Mouse (Mus musculus): ENCODE data around the gene Manbal. TPM values are rescaled to one million over a fixed set of nuclear protein-coding genes. Genes with fewer than 3 reads are reported as not detected.

Gene Manbal
- polyA plus RNA-seq, 1 experiment from 2014 or later = 38.2 TPM

DNA sequence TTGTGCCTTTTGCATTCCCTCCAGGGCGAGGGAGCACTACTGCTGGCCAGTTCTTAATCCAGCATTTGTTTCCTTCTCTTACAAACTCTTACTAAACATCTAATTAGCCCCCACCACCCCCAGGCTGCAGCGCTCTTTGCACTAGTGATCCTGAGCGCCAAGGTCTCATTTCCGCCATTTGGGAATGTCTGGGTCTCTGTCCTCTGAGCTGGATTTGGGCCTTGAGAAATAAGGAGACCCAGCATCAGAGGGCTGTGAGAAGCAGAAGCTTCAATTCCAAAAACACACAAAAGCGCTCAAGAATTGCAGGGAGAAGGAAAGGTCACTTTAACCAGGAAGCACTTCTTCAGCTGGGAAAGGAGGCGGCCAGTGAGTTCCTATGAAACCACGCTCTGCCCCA lies 27.9 kb upstream of the Manbal start:
- no peak for ATAC-seq (ENCODE audit: low FRiP score, low TSS enrichment)
- Histone ChIP-seq H3K4me2 (replicated peaks; ENCODE audit: low read depth, low read length) (no peak overlapping the region), H3K4me3 (ENCODE audit: low read length) (no peak overlapping the region), H3K36me3 (ENCODE audit: control insufficient read depth, insufficient read depth, low read length) (no peaks in the 10 kb centered on the region), H3K27ac (ENCODE audit: low read depth, low read length) (no peak overlapping the region), H3K9me3 (ENCODE audit: control insufficient read depth, low read length) (no peaks in the 10 kb centered on the region), H3K9ac (ENCODE audit: low read depth, low read length) (no peak overlapping the region), H3K4me1 (ENCODE audit: control insufficient read depth, insufficient read depth, low read length) (no peaks in the 10 kb centered on the region), H3K27me3 (ENCODE audit: control insufficient read depth, insufficient read depth, low read length) (no peaks in the 10 kb centered on the region)
- WGBS = 81% methylated on average over 7 of the region's 7 CpGs

DNA sequence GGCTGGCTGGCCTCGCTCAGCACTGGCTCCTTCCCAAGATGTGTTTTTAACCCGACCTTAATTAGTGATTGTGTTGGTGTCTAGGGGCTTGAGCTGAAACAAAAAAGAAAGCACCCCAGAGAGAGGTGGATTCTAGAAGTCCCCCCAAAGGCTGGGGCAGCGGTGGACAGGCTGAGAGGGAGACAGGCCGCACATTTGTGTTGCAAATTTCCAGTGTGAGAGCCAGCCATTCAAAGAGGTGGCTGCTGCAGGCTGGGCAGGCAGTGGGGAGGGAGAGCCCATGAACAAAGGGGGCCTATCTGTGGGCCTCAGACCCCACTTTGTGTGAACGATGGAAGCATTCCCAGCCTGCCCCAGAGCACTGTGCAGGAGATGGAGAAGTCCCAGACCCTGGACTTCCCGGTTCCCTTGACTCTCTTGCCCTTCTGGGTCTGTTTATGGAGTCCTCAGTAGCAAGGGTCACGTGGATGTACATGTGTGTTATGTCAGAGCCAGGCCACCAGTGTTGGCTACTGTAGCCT lies 27.1 kb upstream of the Manbal start:
- no peak for ATAC-seq (ENCODE audit: low FRiP score, low TSS enrichment)
- Histone ChIP-seq H3K4me2 (replicated peaks; ENCODE audit: low read depth, low read length) (no peak overlapping the region), H3K27ac (ENCODE audit: low read depth, low read length) (no peak overlapping the region), H3K9me3 (ENCODE audit: control insufficient read depth, low read length) (no peaks in the 10 kb centered on the region), H3K27me3 (ENCODE audit: control insufficient read depth, insufficient read depth, low read length) (no peaks in the 10 kb centered on the region), H3K36me3 (ENCODE audit: control insufficient read depth, insufficient read depth, low read length) (no peaks in the 10 kb centered on the region), H3K4me3 (ENCODE audit: low read length) (no peak overlapping the region), H3K9ac (ENCODE audit: low read depth, low read length) (no peak overlapping the region), H3K4me1 (ENCODE audit: control insufficient read depth, insufficient read depth, low read length) (no peaks in the 10 kb centered on the region)
- 40% methylated on average over 7 of the region's 7 CpGs for WGBS

- Histone ChIP-seq H3K9ac (ENCODE audit: low read depth, low read length) (no peak overlapping the region; the same call in 1 of the 2 replicates), H3K4me3 (ENCODE audit: low read length) (no peak overlapping the region), H3K4me2 (replicated peaks; ENCODE audit: low read depth, low read length) (no peak overlapping the region), H3K27me3 (ENCODE audit: control insufficient read depth, insufficient read depth, low read length) (no peaks in the 10 kb centered on the region), H3K9me3 (ENCODE audit: control insufficient read depth, low read length) (no peaks in the 10 kb centered on the region), H3K27ac (ENCODE audit: low read depth, low read length) (no peak overlapping the region), H3K4me1 (ENCODE audit: control insufficient read depth, insufficient read depth, low read length) (no peaks in the 10 kb centered on the region), H3K36me3 (ENCODE audit: control insufficient read depth, insufficient read depth, low read length) (no peaks in the 10 kb centered on the region)
- 43% methylated on average over 11 of the region's 11 CpGs for WGBS
- peak; percentile 20; the same call in 1 of the 2 replicates for ATAC-seq (ENCODE audit: low FRiP score, low TSS enrichment)
Observed at GRCm38 (mm10) chr2:157341554-157342270, 25.7 kb upstream of the Manbal start.

DNA sequence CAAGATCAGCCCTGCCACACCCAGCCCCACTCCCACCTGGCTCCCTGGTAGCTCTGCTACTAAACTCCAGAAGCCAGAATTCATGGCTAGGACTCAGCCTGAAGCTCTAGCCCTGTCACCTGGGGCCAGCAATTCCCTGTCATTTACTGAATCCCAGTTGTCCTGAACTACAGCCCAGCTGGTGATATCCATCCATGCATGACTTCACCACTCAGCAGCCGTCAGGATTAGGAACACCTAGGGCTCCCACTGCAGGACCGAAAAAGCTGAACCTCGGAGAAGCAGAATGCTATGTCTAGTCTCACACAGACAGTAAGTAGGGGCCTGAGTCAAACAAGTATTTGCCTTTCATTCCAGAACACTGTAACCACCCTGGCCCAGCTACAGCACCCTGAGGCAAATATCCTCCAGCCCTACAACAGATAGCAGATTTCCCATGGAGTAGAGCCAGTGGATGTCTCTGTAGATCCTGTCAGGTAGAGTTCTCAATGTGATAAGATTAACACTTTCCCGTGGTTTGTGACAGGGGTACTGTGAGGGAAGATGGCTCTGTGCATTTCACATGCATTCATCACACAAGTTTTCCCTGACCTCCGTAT lies 25.0 kb upstream of the Manbal start:
- H3K4me2 ChIP-seq (replicated peaks; ENCODE audit: low read depth, low read length) = no peak overlapping the region
- H3K27me3 ChIP-seq (ENCODE audit: control insufficient read depth, insufficient read depth, low read length) = no peaks in the 10 kb centered on the region
- H3K36me3 ChIP-seq (ENCODE audit: control insufficient read depth, insufficient read depth, low read length) = no peaks in the 10 kb centered on the region
- no peaks in the 10 kb centered on the region for H3K4me1 ChIP-seq (ENCODE audit: control insufficient read depth, insufficient read depth, low read length)
- no peak overlapping the region for H3K27ac ChIP-seq (ENCODE audit: low read depth, low read length)
- no peaks in the 10 kb centered on the region for H3K9me3 ChIP-seq (ENCODE audit: control insufficient read depth, low read length)
- H3K4me3 ChIP-seq (ENCODE audit: low read length) = no peak overlapping the region
- no peak for ATAC-seq (ENCODE audit: low FRiP score, low TSS enrichment)
- no peak overlapping the region; the same call in 1 of the 2 replicates for H3K9ac ChIP-seq (ENCODE audit: low read depth, low read length)
- WGBS = 50% methylated on average over 5 of the region's 5 CpGs

DNA sequence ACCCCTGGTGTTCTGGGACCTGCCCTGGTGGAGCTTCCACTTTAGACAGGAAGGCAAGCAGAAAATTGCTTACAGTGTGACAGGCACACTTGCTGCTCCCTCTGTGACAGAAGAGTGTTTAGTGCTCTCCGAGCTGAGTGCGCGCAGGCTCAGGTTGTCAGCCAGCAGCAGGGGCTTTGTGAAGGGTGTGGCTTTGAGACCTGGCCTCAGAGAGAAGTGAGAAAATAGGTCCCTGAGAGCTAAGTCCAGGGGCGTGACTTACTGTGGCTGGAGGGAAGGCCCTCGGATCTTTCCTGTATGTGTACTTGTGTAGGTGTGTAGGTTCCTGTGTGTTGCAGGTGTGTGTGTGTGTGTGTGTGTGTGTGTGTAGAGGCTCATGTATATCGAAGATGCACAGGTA lies 24.1 kb upstream of the Manbal start:
- 73% methylated on average over 6 of the region's 6 CpGs for WGBS
- no peaks in the 10 kb centered on the region for H3K9me3 ChIP-seq (ENCODE audit: control insufficient read depth, low read length)
- no peak overlapping the region for H3K4me2 ChIP-seq (replicated peaks; ENCODE audit: low read depth, low read length)
- no peaks in the 10 kb centered on the region for H3K36me3 ChIP-seq (ENCODE audit: control insufficient read depth, insufficient read depth, low read length)
- no peak for ATAC-seq (ENCODE audit: low FRiP score, low TSS enrichment)
- H3K4me1 ChIP-seq (ENCODE audit: control insufficient read depth, insufficient read depth, low read length) = no peaks in the 10 kb centered on the region
- no peaks in the 10 kb centered on the region for H3K27me3 ChIP-seq (ENCODE audit: control insufficient read depth, insufficient read depth, low read length)
- H3K27ac ChIP-seq (ENCODE audit: low read depth, low read length) = no peak overlapping the region
- H3K9ac ChIP-seq (ENCODE audit: low read depth, low read length) = no peak overlapping the region
- H3K4me3 ChIP-seq (ENCODE audit: low read length) = no peak overlapping the region

- Histone ChIP-seq H3K9me3 (ENCODE audit: control insufficient read depth, low read length) (no peaks in the 10 kb centered on the region), H3K36me3 (ENCODE audit: control insufficient read depth, insufficient read depth, low read length) (no peaks in the 10 kb centered on the region), H3K27me3 (ENCODE audit: control insufficient read depth, insufficient read depth, low read length) (no peaks in the 10 kb centered on the region), H3K27ac (ENCODE audit: low read depth, low read length) (no peak within 1 kb of the TSS), H3K4me1 (ENCODE audit: control insufficient read depth, insufficient read depth, low read length) (no peaks in the 10 kb centered on the region), H3K4me3 (ENCODE audit: low read length) (no peak within 1 kb of the TSS), H3K9ac (ENCODE audit: low read depth, low read length) (no peak within 1 kb of the TSS), H3K4me2 (replicated peaks; ENCODE audit: low read depth, low read length) (no peak within 1 kb of the TSS)
- ATAC-seq (ENCODE audit: low FRiP score, low TSS enrichment) = no peak
- 75% methylated on average over 26 of the region's 26 CpGs for WGBS
Observed at GRCm38 (mm10) chr2:157347361-157348159, 19.8 kb upstream of the Manbal start, which contains the start of gene Ghrh. Ghrh (minus strand) TSS chr2:157347506.

- Histone ChIP-seq H3K27ac (ENCODE audit: low read depth, low read length) (no peak overlapping the region), H3K9me3 (ENCODE audit: control insufficient read depth, low read length) (no peaks in the 10 kb centered on the region)
Observed at GRCm38 (mm10) chr2:157349121-157349778, 18.1 kb upstream of the Manbal start.

DNA sequence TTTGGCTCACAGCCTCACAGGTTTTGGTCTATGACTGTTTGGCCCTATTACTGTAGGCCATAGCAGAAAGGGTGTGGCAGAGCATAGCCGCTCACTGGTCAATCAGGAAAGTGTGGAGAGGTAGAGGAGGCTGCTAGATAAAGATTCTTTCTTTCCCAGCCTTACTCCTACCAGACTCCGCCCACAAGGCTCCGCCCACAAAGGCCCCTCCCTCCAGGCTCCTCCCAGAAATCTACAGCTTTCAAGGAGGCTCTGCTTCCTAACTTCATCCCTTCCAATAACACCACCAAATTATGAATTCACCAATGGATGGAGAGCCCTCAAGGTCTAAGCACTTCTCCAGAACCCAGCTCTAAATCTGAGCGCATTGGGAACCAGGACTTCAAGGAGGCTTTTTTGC lies 14.2 kb upstream of the Manbal start:
- H3K36me3 ChIP-seq (ENCODE audit: control insufficient read depth, insufficient read depth, low read length) = no peaks in the 10 kb centered on the region
- ATAC-seq (ENCODE audit: low FRiP score, low TSS enrichment) = no peak
- no peak overlapping the region for H3K4me3 ChIP-seq (ENCODE audit: low read length)
- 78% methylated on average over 4 of the region's 4 CpGs for WGBS
- 0 out of 2 replicates have a peak, but pooled peaks cover 2% of the 10 kb centered on the region for H3K9me3 ChIP-seq (ENCODE audit: control insufficient read depth, low read length)
- H3K4me2 ChIP-seq (replicated peaks; ENCODE audit: low read depth, low read length) = no peak overlapping the region
- H3K9ac ChIP-seq (ENCODE audit: low read depth, low read length) = no peak overlapping the region
- no peaks in the 10 kb centered on the region for H3K27me3 ChIP-seq (ENCODE audit: control insufficient read depth, insufficient read depth, low read length)
- no peak overlapping the region for H3K27ac ChIP-seq (ENCODE audit: low read depth, low read length)
- H3K4me1 ChIP-seq (ENCODE audit: control insufficient read depth, insufficient read depth, low read length) = no peaks in the 10 kb centered on the region

More at GRCm38 (mm10) chr2:157349121-157349778, 18.1 kb upstream of the Manbal start:
- 72% methylated on average over 12 of the region's 12 CpGs for WGBS
- H3K9ac ChIP-seq (ENCODE audit: low read depth, low read length) = no peak overlapping the region
- no peak overlapping the region for H3K4me3 ChIP-seq (ENCODE audit: low read length)
- H3K36me3 ChIP-seq (ENCODE audit: control insufficient read depth, insufficient read depth, low read length) = no peaks in the 10 kb centered on the region
- no peaks in the 10 kb centered on the region for H3K27me3 ChIP-seq (ENCODE audit: control insufficient read depth, insufficient read depth, low read length)
- no peaks in the 10 kb centered on the region for H3K4me1 ChIP-seq (ENCODE audit: control insufficient read depth, insufficient read depth, low read length)
- no peak overlapping the region for H3K4me2 ChIP-seq (replicated peaks; ENCODE audit: low read depth, low read length)
- ATAC-seq (ENCODE audit: low FRiP score, low TSS enrichment) = no peak

All from kidney, embryonic 14.5 days (tissue).